Mouse (Mus musculus) neural tube, embryonic 15.5 days (tissue): ENCODE measurements around the gene Gm49373. TPM values are rescaled to one million over a fixed set of nuclear protein-coding genes. Genes with fewer than 3 reads are reported as not detected.
A peak's percentile ranks its signal among the peaks of the same experiment; 100 is the strongest.

Source experiments
- ATAC-seq: fragments of 200-750 bp; cut with Nextera tagmentation; 2 replicates; pipeline ENCODE4 v1.8.0; 2017; ENCODE audit warnings: mild to moderate bottlenecking, moderate TSS enrichment, moderate library complexity; ENCODE audit not compliant: low FRiP score
- H3K27ac ChIP-seq: fragments of 300-500 bp; sonication (generic); replicated peaks from 2 replicates; pipeline ENCODE4 v1.5.1; 2015; ENCODE audit warnings: mild to moderate bottlenecking, inconsistent platforms
- H3K27me3 ChIP-seq: fragments of 300-500 bp; sonication (generic); replicated peaks from 2 replicates; pipeline ENCODE4 v1.6.1; 2015; ENCODE audit warnings: inconsistent platforms
- H3K36me3 ChIP-seq: fragments of 300-500 bp; sonication (generic); 2 replicates; pipeline ENCODE4 v1.6.1; 2015; ENCODE audit warnings: inconsistent platforms
- H3K4me1 ChIP-seq: fragments of 300-500 bp; sonication (generic); 2 replicates; pipeline ENCODE4 v1.6.1; 2015; ENCODE audit warnings: inconsistent platforms
- H3K4me2 ChIP-seq: fragments of 300-500 bp; sonication (generic); 2 replicates; pipeline ENCODE4 v1.6.1; 2015; ENCODE audit warnings: inconsistent platforms, mild to moderate bottlenecking, moderate library complexity
- H3K4me3 ChIP-seq: fragments of 300-500 bp; sonication (generic); replicated peaks from 2 replicates; pipeline ENCODE4 v1.5.1; 2015; ENCODE audit warnings: mild to moderate bottlenecking, inconsistent platforms
- H3K9ac ChIP-seq: fragments of 300-500 bp; sonication (generic); replicated peaks from 2 replicates; pipeline ENCODE4 v1.6.1; 2015; ENCODE audit warnings: mild to moderate bottlenecking, inconsistent platforms
- H3K9me3 ChIP-seq: fragments of 300-500 bp; sonication (generic); replicated peaks from 2 replicates; pipeline ENCODE4 v1.6.1; 2016; ENCODE audit warnings: inconsistent platforms
- WGBS: fragments of 180-500 bp; shearing (Covaris S2); methylation state at CpG from one replicate; pipeline ENCODE4 v1.1.7; 2015; ENCODE audit warnings: mixed read lengths; 5-methylcytosine and 5-hydroxymethylcytosine counted together
- polyA plus RNA-seq: library from polyadenylated mRNA; unstranded; fragments of >200 nt; fragmentation: Nextera tagmentation; extraction: Ambion mirVana; gene quantifications from 2 replicates; pipeline ENCODE4 v1.2.1, GENCODE M21; 2015

Gene Gm49373
- polyA plus RNA-seq: 1.6 and 2.2 TPM in 2 replicates

DNA sequence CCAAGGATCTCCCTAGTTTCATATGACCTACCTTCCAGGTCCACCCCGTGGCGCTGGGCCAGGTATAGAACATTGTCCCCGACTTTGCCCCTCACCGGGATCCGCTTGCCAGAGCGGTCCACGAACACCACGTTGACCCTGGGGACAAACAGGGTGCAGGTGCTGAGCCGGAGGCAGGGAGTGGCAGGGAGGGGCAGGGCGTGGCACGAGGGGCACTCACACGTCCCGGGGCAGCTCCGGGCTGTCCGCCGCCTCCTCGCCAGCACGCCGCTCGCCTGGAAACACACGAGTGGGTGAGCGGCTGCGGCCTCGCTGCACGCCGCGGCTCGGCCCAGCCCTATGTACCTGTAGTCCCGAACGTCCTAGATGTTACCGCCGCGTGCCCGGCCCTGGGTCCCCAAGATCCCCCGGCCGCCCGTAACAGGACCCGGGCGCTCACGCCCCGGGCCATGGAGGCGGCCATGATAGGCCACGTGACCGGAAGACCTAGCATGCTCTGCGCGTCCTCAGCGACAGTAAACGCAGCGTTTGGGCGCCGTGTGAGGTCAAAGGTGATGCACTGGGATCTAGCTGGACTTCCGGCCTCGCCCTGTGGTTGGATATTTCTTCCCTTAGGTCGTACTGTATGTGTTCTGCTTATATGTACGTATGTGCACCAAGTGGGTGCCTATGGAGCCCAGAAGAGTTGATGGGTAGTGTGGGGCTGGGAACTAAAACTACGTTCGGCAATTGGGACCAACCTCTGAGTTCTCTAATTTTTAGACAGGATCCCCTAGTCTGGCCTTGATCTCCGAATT, at the start of gene Gm49373, which contains the start of gene Fdx1l:
TSS of gene Gm49373 (minus strand) at position 53 of the 797 bp plus-strand sequence.
TSS of gene Fdx1l (minus strand) at position 571 of the 797 bp plus-strand sequence.
- Histone ChIP-seq H3K27ac (peak within 1 kb of the TSS; percentile 75), H3K4me2 (peak within 1 kb of the TSS; percentile 93)

GRCm38 (mm10) chr9:21121483-21121882, 48.6 kb upstream of the Gm49373 start:
- no peak for ATAC-seq
- peaks cover 67% of the 10 kb centered on the region for H3K36me3 ChIP-seq

More for the DNA sequence above, at the start of gene Gm49373, which contains the start of gene Fdx1l:
- WGBS: 3% methylated on average over 58 of the region's 58 CpGs
- ATAC-seq: peak; percentile 95
- H3K4me1 ChIP-seq: peaks cover 24% of the 10 kb centered on the region
- peaks cover 42% of the 10 kb centered on the region for H3K36me3 ChIP-seq
- no peaks in the 10 kb centered on the region for H3K9me3 ChIP-seq
- peak within 1 kb of the TSS; percentile 88 for H3K9ac ChIP-seq
- peak within 1 kb of the TSS; percentile 84 for H3K4me3 ChIP-seq
- no peaks in the 10 kb centered on the region for H3K27me3 ChIP-seq

GRCm38 (mm10) chr9:21117073-21117472, 44.2 kb upstream of the Gm49373 start:
- ATAC-seq: no peak
- Histone ChIP-seq H3K9ac (no peak overlapping the region), H3K4me2 (no peak overlapping the region), H3K27me3 (no peaks in the 10 kb centered on the region), H3K9me3 (no peaks in the 10 kb centered on the region), H3K36me3 (peaks cover 27% of the 10 kb centered on the region), H3K4me1 (no peaks in the 10 kb centered on the region), H3K4me3 (no peak overlapping the region), H3K27ac (no peak overlapping the region)
- WGBS: 74% methylated on average over 6 of the region's 6 CpGs

More at GRCm38 (mm10) chr9:21121483-21121882, 48.6 kb upstream of the Gm49373 start:
- H3K4me3 ChIP-seq: no peak overlapping the region
- no peaks in the 10 kb centered on the region for H3K4me1 ChIP-seq
- H3K4me2 ChIP-seq: no peak overlapping the region
- 94% methylated on average over 16 of the region's 16 CpGs for WGBS
- H3K9me3 ChIP-seq: no peaks in the 10 kb centered on the region
- H3K27ac ChIP-seq: no peak overlapping the region
- no peaks in the 10 kb centered on the region for H3K27me3 ChIP-seq
- H3K9ac ChIP-seq: no peak overlapping the region

DNA sequence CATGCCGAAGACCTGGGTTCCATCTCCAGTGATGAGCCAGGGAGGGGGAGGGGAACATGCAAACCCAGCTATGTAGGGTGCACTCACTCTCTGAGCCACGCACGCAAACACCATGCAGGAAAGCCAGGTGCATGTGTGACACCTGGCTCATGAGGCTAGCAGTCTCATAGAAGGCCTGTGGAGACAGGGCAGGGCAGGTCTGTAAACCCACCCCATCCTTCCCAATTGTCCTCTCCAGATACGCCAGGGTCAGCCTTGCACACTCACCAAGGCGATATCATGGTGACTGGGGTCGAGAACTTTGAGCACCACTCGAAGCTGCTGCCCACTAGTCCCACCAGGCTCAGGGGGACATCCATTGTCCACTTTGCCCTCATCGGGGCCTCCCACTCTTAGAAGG, 42.2 kb upstream of the Gm49373 start:
- Histone ChIP-seq H3K4me2 (no peak overlapping the region), H3K36me3 (peaks cover 10% of the 10 kb centered on the region), H3K9me3 (no peaks in the 10 kb centered on the region), H3K4me1 (no peaks in the 10 kb centered on the region), H3K9ac (no peak overlapping the region), H3K27ac (no peak overlapping the region), H3K4me3 (no peak overlapping the region), H3K27me3 (no peaks in the 10 kb centered on the region)
- no peak for ATAC-seq
- WGBS: 90% methylated on average over 8 of the region's 8 CpGs

DNA sequence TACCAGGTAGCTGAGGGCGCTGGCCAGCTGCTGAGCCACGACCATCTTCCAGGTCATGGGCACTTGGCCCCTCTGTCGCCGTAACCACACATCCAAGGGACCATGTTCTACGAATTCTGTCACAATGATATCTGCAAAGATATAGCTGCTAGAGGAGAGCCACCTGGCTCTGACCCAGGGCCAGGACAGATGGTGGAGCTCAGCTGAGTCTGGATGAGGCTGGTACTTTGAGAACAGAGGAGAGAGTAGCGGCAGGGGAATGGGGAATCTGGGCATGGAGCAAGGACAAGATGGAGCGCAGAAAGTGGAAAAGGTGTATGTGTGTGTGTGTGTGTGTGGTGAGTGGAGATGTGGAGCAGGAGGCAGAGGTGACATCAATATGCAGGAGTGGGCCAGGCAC, 41.3 kb upstream of the Gm49373 start:
- Histone ChIP-seq H3K4me3 (no peak overlapping the region), H3K9ac (no peak overlapping the region), H3K27ac (no peak overlapping the region), H3K4me1 (no peaks in the 10 kb centered on the region), H3K36me3 (peaks cover 8% of the 10 kb centered on the region), H3K4me2 (no peak overlapping the region), H3K9me3 (no peaks in the 10 kb centered on the region), H3K27me3 (no peaks in the 10 kb centered on the region)
- 88% methylated on average over 7 of the region's 7 CpGs for WGBS
- no peak for ATAC-seq

GRCm38 (mm10) chr9:21113751-21114150, 40.9 kb upstream of the Gm49373 start:
- no peak for ATAC-seq
- H3K4me1 ChIP-seq: no peaks in the 10 kb centered on the region
- no peak overlapping the region for H3K4me2 ChIP-seq
- H3K9ac ChIP-seq: no peak overlapping the region
- H3K27me3 ChIP-seq: no peaks in the 10 kb centered on the region
- H3K36me3 ChIP-seq: peaks cover 11% of the 10 kb centered on the region
- H3K27ac ChIP-seq: no peak overlapping the region
- H3K4me3 ChIP-seq: no peak overlapping the region
- 89% methylated on average over 6 of the region's 6 CpGs for WGBS
- no peaks in the 10 kb centered on the region for H3K9me3 ChIP-seq

DNA sequence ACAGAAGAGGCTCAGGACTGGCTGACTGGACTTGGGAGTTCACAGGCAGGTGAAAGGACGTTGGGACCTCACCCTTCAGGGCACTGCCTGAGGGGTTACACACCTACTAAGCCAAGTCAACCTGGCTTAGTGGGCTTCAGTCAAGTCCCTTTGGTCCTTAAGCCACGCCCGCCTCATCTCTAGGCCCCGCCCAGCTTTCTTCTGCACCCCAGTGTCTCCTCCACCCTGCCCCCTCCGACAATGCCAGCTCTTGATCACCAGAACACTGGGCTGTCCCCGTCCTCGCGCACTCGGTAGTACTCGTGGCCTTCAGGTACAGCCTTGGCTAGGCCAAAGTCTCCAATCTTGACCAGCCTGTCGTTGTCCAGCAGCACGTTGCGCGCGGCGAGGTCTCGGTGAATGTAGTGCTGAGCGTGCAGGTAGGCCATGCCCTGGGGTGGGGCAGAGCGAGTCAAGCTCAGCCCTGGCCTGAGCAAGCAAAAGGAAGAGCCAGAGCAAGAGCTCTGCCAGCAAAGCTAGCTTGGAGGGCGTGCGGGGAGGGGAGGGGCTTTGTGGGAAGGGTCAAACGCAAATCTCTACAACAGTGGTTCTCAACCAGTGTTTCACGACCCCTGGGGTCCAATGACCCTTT, 34.8 kb upstream of the Gm49373 start:
- Histone ChIP-seq H3K4me3 (no peak overlapping the region), H3K27ac (no peak overlapping the region), H3K27me3 (no peaks in the 10 kb centered on the region), H3K4me2 (no peak overlapping the region), H3K9ac (no peak overlapping the region), H3K36me3 (peaks cover 14% of the 10 kb centered on the region), H3K9me3 (no peaks in the 10 kb centered on the region), H3K4me1 (no peaks in the 10 kb centered on the region)
- 53% methylated on average over 23 of the region's 23 CpGs for WGBS
- no peak for ATAC-seq

- H3K4me1 ChIP-seq: no peaks in the 10 kb centered on the region
- no peak for ATAC-seq
- H3K4me3 ChIP-seq: no peak overlapping the region
- no peak overlapping the region for H3K27ac ChIP-seq
- H3K36me3 ChIP-seq: peaks cover 12% of the 10 kb centered on the region
- no peak overlapping the region for H3K4me2 ChIP-seq
- H3K9ac ChIP-seq: no peak overlapping the region
- no peaks in the 10 kb centered on the region for H3K27me3 ChIP-seq
- WGBS: 81% methylated on average over 5 of the region's 5 CpGs
- no peaks in the 10 kb centered on the region for H3K9me3 ChIP-seq
These were observed 33.1 kb upstream of the Gm49373 start for GRCm38 (mm10) chr9:21105760-21106564.

DNA sequence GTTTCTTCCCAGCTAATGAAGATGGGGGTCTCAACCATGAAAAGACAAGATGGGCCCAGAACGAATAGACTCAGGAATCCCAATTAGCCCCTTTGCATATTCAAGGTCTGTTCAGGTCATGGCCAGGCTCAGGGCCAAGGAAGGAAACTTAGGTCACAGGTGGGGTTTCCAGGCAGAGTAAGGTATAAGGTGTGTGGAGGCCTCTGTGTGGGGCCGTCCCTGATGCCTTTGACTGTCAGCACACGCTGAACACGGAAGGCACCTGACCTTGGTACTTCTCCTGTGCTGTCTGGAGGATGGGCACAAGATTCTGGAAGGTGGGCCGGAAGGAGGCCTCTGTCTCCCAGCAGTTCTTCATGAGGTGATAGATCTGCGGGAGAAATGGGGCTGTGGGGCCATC, 31.9 kb upstream of the Gm49373 start:
- Histone ChIP-seq H3K4me2 (no peak overlapping the region), H3K9ac (no peak overlapping the region), H3K27ac (no peak overlapping the region), H3K4me3 (no peak overlapping the region), H3K27me3 (no peaks in the 10 kb centered on the region), H3K36me3 (peaks cover 12% of the 10 kb centered on the region), H3K4me1 (no peaks in the 10 kb centered on the region; the same call in 1 of the 2 replicates), H3K9me3 (no peaks in the 10 kb centered on the region)
- no peak for ATAC-seq
- WGBS: 88% methylated on average over 6 of the region's 6 CpGs

DNA sequence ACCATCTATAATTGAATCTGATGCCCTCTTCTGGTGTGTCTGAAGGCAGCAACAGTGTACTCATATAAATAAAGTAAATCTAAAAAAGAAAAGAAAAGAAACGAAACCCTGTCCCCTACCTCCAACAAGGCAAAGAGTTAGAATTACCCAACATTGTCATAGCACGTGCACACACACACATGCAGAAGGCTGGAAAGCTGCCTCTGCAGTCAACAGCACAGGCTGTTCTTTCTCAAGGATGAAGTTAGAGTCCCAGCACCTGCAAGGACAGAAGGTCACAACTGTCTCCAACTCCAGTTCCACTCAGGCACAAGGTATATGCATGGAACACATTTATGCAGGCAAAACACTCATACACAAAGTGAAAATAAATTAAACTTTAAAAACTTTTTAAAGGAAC, 29.2 kb upstream of the Gm49373 start:
- Histone ChIP-seq H3K4me2 (no peak overlapping the region), H3K4me3 (no peak overlapping the region), H3K27me3 (no peaks in the 10 kb centered on the region), H3K9me3 (no peaks in the 10 kb centered on the region), H3K4me1 (no peaks in the 10 kb centered on the region; the same call in 1 of the 2 replicates), H3K36me3 (no peaks in the 10 kb centered on the region), H3K27ac (no peak overlapping the region), H3K9ac (no peak overlapping the region)
- WGBS: 89% methylated on average over 2 of the region's 2 CpGs
- ATAC-seq: no peak

- H3K36me3 ChIP-seq: no peaks in the 10 kb centered on the region
- no peak overlapping the region for H3K27ac ChIP-seq
- no peak overlapping the region for H3K9ac ChIP-seq
- H3K27me3 ChIP-seq: no peaks in the 10 kb centered on the region
- H3K9me3 ChIP-seq: no peaks in the 10 kb centered on the region
- no peak overlapping the region for H3K4me2 ChIP-seq
- WGBS: 49% methylated on average over 15 of the region's 15 CpGs
- H3K4me3 ChIP-seq: no peak overlapping the region
- ATAC-seq: no peak
- no peaks in the 10 kb centered on the region; the same call in 1 of the 2 replicates for H3K4me1 ChIP-seq
These were observed 27.7 kb upstream of the Gm49373 start for GRCm38 (mm10) chr9:21100447-21101161.
